Mouse (Mus musculus) heart, embryonic 15.5 days (tissue): Measurements from ENCODE around the gene Rbm20. TPM values are rescaled to one million over a fixed set of nuclear protein-coding genes. Genes with fewer than 3 reads are reported as not detected.

ENCODE experiments used
- ATAC-seq: fragments of 200-750 bp; cut with Nextera tagmentation; replicated peaks from 2 replicates; pipeline ENCODE4 v1.8.0; 2017; ENCODE audit warnings: low read depth, moderate TSS enrichment; ENCODE audit not compliant: insufficient number of reproducible peaks, insufficient read depth, low FRiP score
- H3K27ac ChIP-seq: fragments of 300-500 bp; sonication (generic); 2 replicates; pipeline ENCODE4 v1.5.1; 2015; ENCODE audit warnings: mild to moderate bottlenecking, inconsistent platforms
- H3K27me3 ChIP-seq: fragments of 300-500 bp; sonication (generic); 2 replicates; pipeline ENCODE4 v1.6.1; 2015; ENCODE audit warnings: inconsistent platforms
- H3K36me3 ChIP-seq: fragments of 300-500 bp; sonication (generic); 2 replicates; pipeline ENCODE4 v1.6.1; 2015; ENCODE audit warnings: mild to moderate bottlenecking, inconsistent platforms
- H3K4me1 ChIP-seq: fragments of 300-500 bp; sonication (generic); replicated peaks from 2 replicates; pipeline ENCODE4 v1.6.1; 2015; ENCODE audit warnings: inconsistent platforms
- H3K4me2 ChIP-seq: fragments of 300-500 bp; sonication (generic); 2 replicates; pipeline ENCODE4 v1.6.1; 2015; ENCODE audit warnings: inconsistent platforms, mild to moderate bottlenecking, moderate library complexity
- H3K4me3 ChIP-seq: fragments of 300-500 bp; sonication (generic); 2 replicates; pipeline ENCODE4 v1.5.1; 2015; ENCODE audit warnings: mild to moderate bottlenecking, inconsistent platforms
- H3K9ac ChIP-seq: fragments of 300-500 bp; sonication (generic); 2 replicates; pipeline ENCODE4 v1.6.1; 2015; ENCODE audit warnings: mild to moderate bottlenecking, inconsistent platforms
- H3K9me3 ChIP-seq: fragments of 300-500 bp; sonication (generic); replicated peaks from 2 replicates; pipeline ENCODE4 v1.6.1; 2016; ENCODE audit warnings: inconsistent platforms
- WGBS: fragments of 180-500 bp; shearing (Covaris S2); methylation state at CpG from one replicate; pipeline ENCODE4 v1.1.7; 2015; ENCODE audit warnings: mixed read lengths; 5-methylcytosine and 5-hydroxymethylcytosine counted together
- polyA plus RNA-seq: library from polyadenylated mRNA; unstranded; fragments of >200 nt; fragmentation: Nextera tagmentation; extraction: Ambion mirVana; gene quantifications from 2 replicates; pipeline ENCODE4 v1.2.1, GENCODE M21; 2015

Rbm20 gene
- polyA plus RNA-seq, 1 experiment from 2014 or later, result 44.4 TPM

GRCm38 (mm10) chr19:53757432-53758109 is 80.5 kb downstream of the Rbm20 start:
- Histone ChIP-seq H3K27me3 (no peaks in the 10 kb centered on the region), H3K4me2 (no peak overlapping the region), H3K4me3 (no peak overlapping the region), H3K27ac (peak overlapping the region; percentile 17; the same call in 1 of the 2 replicates), H3K9me3 (no peaks in the 10 kb centered on the region), H3K36me3 (no peaks in the 10 kb centered on the region), H3K4me1 (peaks cover 58% of the 10 kb centered on the region), H3K9ac (no peak overlapping the region)
- 68% methylated on average over 17 of the region's 17 CpGs for WGBS
- ATAC-seq, result no peak

- Histone ChIP-seq H3K4me3 (no peak overlapping the region), H3K9ac (no peak overlapping the region), H3K27ac (no peak overlapping the region; the same call in 1 of the 2 replicates), H3K4me2 (no peak overlapping the region), H3K27me3 (no peaks in the 10 kb centered on the region), H3K9me3 (no peaks in the 10 kb centered on the region), H3K36me3 (no peaks in the 10 kb centered on the region), H3K4me1 (peaks cover 51% of the 10 kb centered on the region)
- no peak for ATAC-seq
- WGBS, result 80% methylated on average over 2 of the region's 2 CpGs
Observed at GRCm38 (mm10) chr19:53758881-53759418, 81.8 kb downstream of the Rbm20 start.

GRCm38 (mm10) chr19:53760125-53761101 is 83.3 kb downstream of the Rbm20 start:
- no peaks in the 10 kb centered on the region for H3K27me3 ChIP-seq
- no peak for ATAC-seq
- no peaks in the 10 kb centered on the region for H3K9me3 ChIP-seq
- H3K4me3 ChIP-seq, result no peak overlapping the region
- peak overlapping the region; percentile 33; the same call in 1 of the 2 replicates for H3K27ac ChIP-seq
- peaks cover 43% of the 10 kb centered on the region for H3K4me1 ChIP-seq
- H3K9ac ChIP-seq, result no peak overlapping the region
- H3K36me3 ChIP-seq, result no peaks in the 10 kb centered on the region
- no peak overlapping the region for H3K4me2 ChIP-seq
- 83% methylated on average over 17 of the region's 17 CpGs for WGBS

DNA sequence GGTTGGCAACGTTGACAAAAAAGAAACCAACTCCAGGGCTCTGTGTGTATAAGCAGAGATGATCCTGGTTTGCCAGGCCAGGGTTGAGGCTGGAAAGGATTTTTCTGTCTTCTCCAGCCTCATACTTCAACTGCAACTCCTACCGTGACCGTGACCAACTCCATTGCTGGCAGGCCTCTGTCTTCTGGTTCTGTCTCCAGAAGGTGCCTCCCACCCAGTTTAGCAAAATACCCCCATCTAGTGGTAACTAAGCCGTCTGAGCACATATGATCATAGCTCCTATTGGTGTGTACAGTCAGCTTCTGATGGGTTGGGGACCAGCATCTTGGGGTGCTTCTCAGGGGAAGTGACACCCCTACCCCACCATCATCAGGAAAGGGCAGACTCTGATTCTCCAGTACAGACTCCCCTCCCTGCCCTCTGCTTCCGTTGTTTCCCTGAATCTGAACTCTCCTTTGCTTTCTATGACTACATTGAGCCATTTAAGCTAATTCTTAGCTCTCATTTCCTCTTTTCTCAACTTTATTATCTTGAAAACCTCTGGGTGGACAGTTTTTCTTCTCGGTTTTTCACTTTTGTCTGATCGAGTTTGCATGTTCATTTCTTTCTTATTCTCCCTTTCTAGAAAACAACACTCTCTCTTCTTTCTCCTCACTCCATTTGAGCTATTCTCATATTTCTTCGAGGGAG is 85.8 kb downstream of the Rbm20 start:
- peak; percentile 48; the same call in 1 of the 2 replicates for ATAC-seq
- WGBS, result 59% methylated on average over 8 of the region's 8 CpGs
- Histone ChIP-seq H3K36me3 (no peaks in the 10 kb centered on the region), H3K9me3 (no peaks in the 10 kb centered on the region), H3K27me3 (no peaks in the 10 kb centered on the region), H3K4me3 (no peak overlapping the region), H3K9ac (no peak overlapping the region), H3K4me1 (peaks cover 33% of the 10 kb centered on the region), H3K4me2 (no peak overlapping the region), H3K27ac (0 out of 2 replicates have a peak overlapping the region, but pooled peaks have one; percentile 22)

- H3K9me3 ChIP-seq, result no peaks in the 10 kb centered on the region
- no peaks in the 10 kb centered on the region for H3K27me3 ChIP-seq
- no peak overlapping the region for H3K4me3 ChIP-seq
- ATAC-seq, result no peak
- no peaks in the 10 kb centered on the region for H3K36me3 ChIP-seq
- H3K4me1 ChIP-seq, result peaks cover 32% of the 10 kb centered on the region
- 82% methylated on average over 7 of the region's 7 CpGs for WGBS
- H3K27ac ChIP-seq, result no peak overlapping the region
- no peak overlapping the region for H3K4me2 ChIP-seq
- no peak overlapping the region for H3K9ac ChIP-seq
Observed at GRCm38 (mm10) chr19:53764688-53765478, 87.8 kb downstream of the Rbm20 start.

GRCm38 (mm10) chr19:53768478-53768877 is 91.4 kb downstream of the Rbm20 start:
- peak overlapping the region; percentile 49 for H3K27ac ChIP-seq
- no peak overlapping the region for H3K4me2 ChIP-seq
- peaks cover 28% of the 10 kb centered on the region for H3K4me1 ChIP-seq
- no peaks in the 10 kb centered on the region for H3K36me3 ChIP-seq
- H3K27me3 ChIP-seq, result no peaks in the 10 kb centered on the region
- H3K4me3 ChIP-seq, result no peak overlapping the region
- WGBS, result 22% methylated on average over 3 of the region's 3 CpGs
- ATAC-seq, result peak; percentile 40; the same call in 1 of the 2 replicates
- H3K9ac ChIP-seq, result no peak overlapping the region
- no peaks in the 10 kb centered on the region for H3K9me3 ChIP-seq

GRCm38 (mm10) chr19:53773937-53774640 is 97.0 kb downstream of the Rbm20 start:
- WGBS, result 43% methylated on average over 11 of the region's 11 CpGs
- H3K9me3 ChIP-seq, result no peaks in the 10 kb centered on the region
- H3K27ac ChIP-seq, result peak overlapping the region; percentile 43
- no peaks in the 10 kb centered on the region for H3K27me3 ChIP-seq
- no peak overlapping the region for H3K4me2 ChIP-seq
- H3K9ac ChIP-seq, result no peak overlapping the region
- H3K4me1 ChIP-seq, result peaks cover 38% of the 10 kb centered on the region
- ATAC-seq, result peak; percentile 64; the same call in 1 of the 2 replicates
- H3K36me3 ChIP-seq, result no peaks in the 10 kb centered on the region
- no peak overlapping the region for H3K4me3 ChIP-seq

GRCm38 (mm10) chr19:53774641-53775350 is 97.7 kb downstream of the Rbm20 start:
- H3K4me1 ChIP-seq, result peaks cover 46% of the 10 kb centered on the region
- H3K27ac ChIP-seq, result peak overlapping the region; percentile 43
- WGBS, result 46% methylated on average over 7 of the region's 7 CpGs

GRCm38 (mm10) chr19:53779402-53779801 is 102.3 kb downstream of the Rbm20 start:
- no peak overlapping the region; the same call in 1 of the 2 replicates for H3K9ac ChIP-seq
- peak overlapping the region; percentile 19; the same call in 1 of the 2 replicates for H3K27ac ChIP-seq
- no peaks in the 10 kb centered on the region for H3K36me3 ChIP-seq
- 56% methylated on average over 9 of the region's 9 CpGs for WGBS
- no peaks in the 10 kb centered on the region for H3K9me3 ChIP-seq
- no peak overlapping the region for H3K4me3 ChIP-seq
- ATAC-seq, result no peak
- no peaks in the 10 kb centered on the region for H3K27me3 ChIP-seq
- H3K4me2 ChIP-seq, result no peak overlapping the region
- H3K4me1 ChIP-seq, result peaks cover 36% of the 10 kb centered on the region

More at GRCm38 (mm10) chr19:53774641-53775350, 97.7 kb downstream of the Rbm20 start:
- Histone ChIP-seq H3K36me3 (no peaks in the 10 kb centered on the region), H3K9ac (no peak overlapping the region), H3K4me3 (no peak overlapping the region), H3K4me2 (no peak overlapping the region), H3K27me3 (no peaks in the 10 kb centered on the region), H3K9me3 (no peaks in the 10 kb centered on the region)
- no peak for ATAC-seq
